Mouse (Mus musculus) intestine, embryonic 15.5 days (tissue): ENCODE data around the gene Slc29a1. TPM values are rescaled to one million over a fixed set of nuclear protein-coding genes. Genes with fewer than 3 reads are reported as not detected.

Experiments used
- ATAC-seq: fragments of 200-750 bp; cut with Nextera tagmentation; 2 replicates; pipeline ENCODE4 v1.8.0; 2017; ENCODE audit warnings: moderate TSS enrichment, moderate library complexity
- H3K27ac ChIP-seq: fragments of 300-500 bp; sonication (generic); 2 replicates; pipeline ENCODE4 v1.5.1; 2015; ENCODE audit warnings: mild to moderate bottlenecking, inconsistent platforms
- H3K27me3 ChIP-seq: fragments of 300-500 bp; sonication (generic); replicated peaks from 2 replicates; pipeline ENCODE4 v1.6.1; 2015; ENCODE audit warnings: inconsistent platforms
- H3K36me3 ChIP-seq: fragments of 300-500 bp; sonication (generic); 2 replicates; pipeline ENCODE4 v1.6.1; 2015; ENCODE audit warnings: inconsistent platforms
- H3K4me1 ChIP-seq: fragments of 300-500 bp; sonication (generic); replicated peaks from 2 replicates; pipeline ENCODE4 v1.6.1; 2015; ENCODE audit warnings: inconsistent platforms
- H3K4me2 ChIP-seq: fragments of 300-500 bp; sonication (generic); replicated peaks from 2 replicates; pipeline ENCODE4 v1.6.1; 2015; ENCODE audit warnings: mild to moderate bottlenecking, inconsistent platforms
- H3K4me3 ChIP-seq: fragments of 300-500 bp; sonication (generic); replicated peaks from 2 replicates; pipeline ENCODE4 v1.5.1; 2015; ENCODE audit warnings: inconsistent platforms
- H3K9ac ChIP-seq: fragments of 300-500 bp; sonication (generic); 2 replicates; pipeline ENCODE4 v1.6.1; 2015; ENCODE audit warnings: inconsistent platforms
- H3K9me3 ChIP-seq: fragments of 300-500 bp; sonication (generic); 2 replicates; pipeline ENCODE4 v1.6.1; 2016; ENCODE audit warnings: inconsistent platforms
- WGBS: fragments of 180-500 bp; shearing (Covaris S2); methylation state at CpG from one replicate; pipeline ENCODE4 v1.1.7; 2015; 5-methylcytosine and 5-hydroxymethylcytosine counted together
- polyA plus RNA-seq: library from polyadenylated mRNA; unstranded; fragments of >200 nt; fragmentation: Nextera tagmentation; extraction: Ambion mirVana; gene quantifications from 2 replicates; pipeline ENCODE4 v1.2.1, GENCODE M21; 2015

The Slc29a1 gene
- polyA plus RNA-seq, 1 experiment from 2014 or later, result 85.4 TPM

- Histone ChIP-seq H3K9me3 (no peaks in the 10 kb centered on the region), H3K4me3 (no peak overlapping the region), H3K27ac (no peak overlapping the region), H3K36me3 (no peaks in the 10 kb centered on the region), H3K4me2 (no peak overlapping the region), H3K9ac (no peak overlapping the region), H3K4me1 (peaks cover 19% of the 10 kb centered on the region), H3K27me3 (peaks cover 88% of the 10 kb centered on the region)
- no peak for ATAC-seq
- 65% methylated on average over 1 of the region's 1 CpGs for WGBS
Measured at GRCm38 (mm10) chr17:45543115-45543514, 56.3 kb downstream of the Slc29a1 start.

GRCm38 (mm10) chr17:45542705-45543104 lies 56.7 kb downstream of the Slc29a1 start:
- WGBS, result 82% methylated on average over 2 of the region's 2 CpGs

GRCm38 (mm10) chr17:45542129-45542528 lies 57.3 kb downstream of the Slc29a1 start:
- WGBS, result 28% methylated on average over 6 of the region's 6 CpGs
- ATAC-seq, result no peak
- no peaks in the 10 kb centered on the region for H3K36me3 ChIP-seq
- H3K4me2 ChIP-seq, result no peak overlapping the region
- H3K4me1 ChIP-seq, result peaks cover 19% of the 10 kb centered on the region
- H3K9ac ChIP-seq, result no peak overlapping the region
- H3K27ac ChIP-seq, result no peak overlapping the region
- no peaks in the 10 kb centered on the region for H3K9me3 ChIP-seq
- no peak overlapping the region for H3K4me3 ChIP-seq
- H3K27me3 ChIP-seq, result peaks cover 78% of the 10 kb centered on the region

More at GRCm38 (mm10) chr17:45542705-45543104, 56.7 kb downstream of the Slc29a1 start:
- no peak for ATAC-seq
- no peak overlapping the region for H3K9ac ChIP-seq
- H3K36me3 ChIP-seq, result no peaks in the 10 kb centered on the region
- H3K4me1 ChIP-seq, result peaks cover 19% of the 10 kb centered on the region
- H3K27me3 ChIP-seq, result peaks cover 84% of the 10 kb centered on the region
- no peak overlapping the region for H3K4me2 ChIP-seq
- H3K27ac ChIP-seq, result no peak overlapping the region
- H3K9me3 ChIP-seq, result no peaks in the 10 kb centered on the region
- H3K4me3 ChIP-seq, result no peak overlapping the region

GRCm38 (mm10) chr17:45539664-45540063 lies 59.7 kb downstream of the Slc29a1 start:
- 78% methylated on average over 21 of the region's 21 CpGs for WGBS
- H3K27me3 ChIP-seq, result peaks cover 77% of the 10 kb centered on the region

GRCm38 (mm10) chr17:45538394-45538793 lies 61.0 kb downstream of the Slc29a1 start:
- H3K27ac ChIP-seq, result no peak overlapping the region
- peaks cover 70% of the 10 kb centered on the region for H3K27me3 ChIP-seq
- H3K9ac ChIP-seq, result no peak overlapping the region
- no peaks in the 10 kb centered on the region for H3K36me3 ChIP-seq
- WGBS, result 55% methylated on average over 4 of the region's 4 CpGs
- H3K9me3 ChIP-seq, result no peaks in the 10 kb centered on the region
- no peak for ATAC-seq
- H3K4me3 ChIP-seq, result no peak overlapping the region
- no peaks in the 10 kb centered on the region for H3K4me1 ChIP-seq
- H3K4me2 ChIP-seq, result no peak overlapping the region

More at GRCm38 (mm10) chr17:45539664-45540063, 59.7 kb downstream of the Slc29a1 start:
- H3K36me3 ChIP-seq, result no peaks in the 10 kb centered on the region
- ATAC-seq, result no peak
- H3K9me3 ChIP-seq, result no peaks in the 10 kb centered on the region
- H3K4me3 ChIP-seq, result no peak overlapping the region
- H3K9ac ChIP-seq, result no peak overlapping the region
- no peak overlapping the region for H3K4me2 ChIP-seq
- H3K27ac ChIP-seq, result no peak overlapping the region
- peaks cover 8% of the 10 kb centered on the region; the same call in 1 of the 2 replicates for H3K4me1 ChIP-seq

- Histone ChIP-seq H3K9me3 (no peaks in the 10 kb centered on the region), H3K4me1 (no peaks in the 10 kb centered on the region), H3K9ac (no peak overlapping the region), H3K4me3 (no peak overlapping the region), H3K4me2 (no peak overlapping the region), H3K27ac (no peak overlapping the region), H3K36me3 (no peaks in the 10 kb centered on the region), H3K27me3 (peaks cover 68% of the 10 kb centered on the region)
- no peak for ATAC-seq
- WGBS, result 14% methylated on average over 5 of the region's 5 CpGs
Measured at GRCm38 (mm10) chr17:45536264-45536663, 63.1 kb downstream of the Slc29a1 start.

Other genes with a start within 250 kb of the Slc29a1 start
- 54.1 and 63.4 TPM in 2 replicates for gene Cdc5l, start 165.9 kb downstream of the Slc29a1 start, polyA plus RNA-seq
- 0.11 and 0.43 TPM in 2 replicates for gene Spats1, start 124.2 kb downstream of the Slc29a1 start, polyA plus RNA-seq
- 17.0 and 18.9 TPM in 2 replicates for gene Aars2, start 92.8 kb downstream of the Slc29a1 start, polyA plus RNA-seq
- 0.13 and 0.33 TPM in 2 replicates for gene Tcte1, start 76.2 kb downstream of the Slc29a1 start, polyA plus RNA-seq
- 2.5 and 2.7 TPM in 2 replicates for gene Tmem151b, start 49.9 kb downstream of the Slc29a1 start, polyA plus RNA-seq
- 4.8 and 4.9 TPM in 2 replicates for gene Nfkbie, start 43.9 kb downstream of the Slc29a1 start, polyA plus RNA-seq
- gene Slc35b2, start 35.7 kb downstream of the Slc29a1 start, polyA plus RNA-seq, result 124 and 128 TPM in 2 replicates
- gene Hsp90ab1, start 26.3 kb downstream of the Slc29a1 start, polyA plus RNA-seq, result 1,578 and 1,609 TPM in 2 replicates
- gene Mymx, start 2.5 kb upstream of the Slc29a1 start, polyA plus RNA-seq, result 0.43 and 0.54 TPM in 2 replicates
- gene Capn11, start 59.7 kb upstream of the Slc29a1 start, polyA plus RNA-seq, result 0.34 and 0.40 TPM in 2 replicates
- gene Mrpl14, start 86.7 kb upstream of the Slc29a1 start, polyA plus RNA-seq, result 147 TPM in 2 replicates
- gene Tmem63b, start 87.3 kb upstream of the Slc29a1 start, polyA plus RNA-seq, result 33.5 and 34.2 TPM in 2 replicates
- gene 1600014C23Rik, start 134.2 kb upstream of the Slc29a1 start, polyA plus RNA-seq, result 0.52 TPM in 1 of 2 replicates, not detected in the other